Mouse (Mus musculus): ENCODE data around the gene 6430548M08Rik.

- no peak for TF ChIP-seq CTCF (IDR thresholded peaks at IDR 0.05; ENCODE audit: low read depth)
- TF ChIP-seq EP300 (optimal IDR thresholded peaks at IDR 0.05), result no peak
Observed at GRCm38 (mm10) chr8:120084783-120085182, 29.2 kb upstream of the 6430548M08Rik start.
